Mouse (Mus musculus) testis, postnatal 14 days (tissue): Measurements from ENCODE around the gene Hmbs.
A peak's percentile ranks its signal among the peaks of the same experiment; 100 is the strongest.
"Not testable (repeated sequence)": the region's sequence is repeated elsewhere in the genome, so short reads cannot be mapped to it uniquely, and the experiment has no call there.

Experiments
- DNase-seq: peaks from one replicate; pipeline ENCODE4 v3.0.0; 2021; ENCODE audit warnings: low spot score

Hmbs gene

DNA sequence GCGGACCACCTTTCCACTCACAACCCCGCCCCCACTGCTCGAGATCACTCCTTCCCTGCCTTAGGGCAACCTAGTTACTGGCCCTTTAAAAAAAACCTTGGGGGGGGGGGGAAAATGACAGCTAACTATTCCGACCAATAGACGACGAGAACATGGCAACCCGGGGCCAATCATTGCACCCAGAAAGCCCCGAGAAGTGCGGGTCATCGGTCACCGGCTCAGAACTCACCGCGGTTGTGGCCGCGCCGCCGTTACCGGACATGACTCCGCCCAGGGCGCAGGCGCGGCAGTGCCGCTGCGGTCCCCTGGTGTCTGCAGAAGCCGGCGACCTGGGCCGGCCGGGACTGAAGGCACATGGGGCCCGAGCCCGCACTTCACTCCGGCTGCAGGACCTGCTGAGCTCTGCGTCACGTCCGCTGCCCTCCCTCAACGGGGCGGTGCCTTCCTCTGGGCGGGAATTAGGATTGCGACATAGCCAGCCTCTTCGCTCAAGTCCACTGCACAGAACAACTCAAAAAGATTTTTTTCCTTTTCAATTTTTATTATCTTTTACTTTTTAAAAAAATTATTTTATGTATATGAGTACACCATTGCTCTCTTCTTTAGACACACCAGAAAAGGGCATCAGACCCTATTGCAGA is at the start of gene Hmbs:
TSS of gene Hmbs (minus strand) at position 448 of the 641 bp plus-strand sequence.
- peak; percentile 89 for DNase-seq

GRCm38 (mm10) chr9:44391466-44391865 is 47.4 kb upstream of the Hmbs start:
- DNase-seq = no peak

- no peak for DNase-seq
These were observed 45.2 kb upstream of the Hmbs start for GRCm38 (mm10) chr9:44389273-44389672.

DNA sequence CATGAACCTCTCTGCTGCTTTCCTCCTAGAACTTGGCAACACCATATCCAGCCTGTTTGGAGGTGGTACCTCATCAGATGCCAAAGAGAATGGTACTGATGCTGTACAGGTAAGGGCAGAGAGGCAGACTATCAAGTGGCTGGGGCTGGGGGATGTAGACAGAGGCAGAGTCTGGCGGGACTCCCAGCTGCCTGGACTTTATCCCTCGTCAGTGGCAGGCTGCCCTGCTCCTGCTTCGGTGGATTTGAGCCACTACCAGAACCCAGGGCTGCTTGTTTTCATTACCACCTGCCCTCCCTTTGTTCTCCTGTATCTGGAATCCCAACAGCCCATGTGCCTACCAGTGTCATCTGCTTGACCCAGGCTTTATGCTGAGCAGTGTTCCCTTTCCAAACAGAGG is 43.2 kb upstream of the Hmbs start:
- DNase-seq = no peak

DNA sequence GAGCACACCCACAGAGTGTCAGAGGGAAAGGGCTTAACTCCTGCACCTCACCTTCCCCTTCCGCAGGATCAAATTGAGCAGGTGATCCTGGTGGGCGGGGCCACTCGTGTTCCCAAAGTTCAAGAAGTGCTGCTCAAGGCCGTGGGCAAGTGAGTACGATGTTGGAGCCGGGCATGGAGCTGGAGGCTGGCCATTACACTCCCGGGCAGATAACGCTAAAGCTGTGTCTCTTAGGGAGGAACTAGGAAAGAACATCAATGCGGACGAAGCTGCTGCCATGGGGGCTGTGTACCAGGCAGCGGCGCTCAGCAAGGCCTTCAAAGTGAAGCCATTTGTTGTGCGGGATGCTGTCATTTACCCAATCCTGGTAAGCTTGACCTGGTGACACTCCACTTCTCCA is 40.6 kb upstream of the Hmbs start:
- peak; percentile 66 for DNase-seq

- DNase-seq = no peak
These were observed 35.8 kb upstream of the Hmbs start for GRCm38 (mm10) chr9:44379862-44380261.

DNA sequence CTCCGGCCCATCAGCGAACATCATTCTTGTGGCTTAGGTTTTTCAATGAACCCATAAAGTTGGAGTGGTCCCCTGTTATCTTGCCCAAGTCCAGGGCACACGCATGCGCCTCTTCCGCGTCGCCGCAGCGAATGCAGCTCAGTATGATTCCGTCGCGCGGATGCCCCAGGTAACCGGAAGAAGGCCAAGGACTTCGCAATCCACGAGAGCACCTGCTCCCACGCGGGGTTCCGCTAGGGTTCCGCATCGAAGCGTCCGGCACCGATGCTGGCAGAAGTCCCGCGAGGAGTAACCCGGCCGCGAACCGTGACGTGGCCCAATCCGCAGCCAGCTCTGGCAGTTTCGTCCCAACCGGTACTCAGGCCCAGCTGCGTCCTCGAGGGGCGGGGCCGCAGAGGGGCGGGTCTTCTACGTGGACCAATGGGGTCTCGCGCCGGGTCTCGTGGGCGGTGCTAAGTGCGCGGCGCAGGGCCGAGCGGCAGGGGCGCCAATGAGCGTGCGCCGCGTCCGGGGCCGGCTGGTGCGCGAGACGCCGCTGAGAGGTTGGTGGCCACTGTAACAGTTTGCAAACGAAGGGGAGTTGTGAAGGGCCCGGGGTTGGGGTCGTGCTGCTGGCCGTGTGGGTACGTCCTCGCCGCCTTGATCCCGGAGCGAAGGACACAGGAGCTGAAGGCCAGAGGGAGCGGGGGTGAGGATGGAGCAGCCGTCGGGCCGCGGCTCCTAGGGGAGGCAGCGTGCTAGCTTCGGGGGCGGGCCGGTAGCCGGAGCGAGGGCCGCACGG is 35.2 kb upstream of the Hmbs start, which contains the start of gene Hyou1:
TSS of gene Hyou1 (plus strand) at position 437 of the 781 bp plus-strand sequence.
- DNase-seq = peak; percentile 98

DNA sequence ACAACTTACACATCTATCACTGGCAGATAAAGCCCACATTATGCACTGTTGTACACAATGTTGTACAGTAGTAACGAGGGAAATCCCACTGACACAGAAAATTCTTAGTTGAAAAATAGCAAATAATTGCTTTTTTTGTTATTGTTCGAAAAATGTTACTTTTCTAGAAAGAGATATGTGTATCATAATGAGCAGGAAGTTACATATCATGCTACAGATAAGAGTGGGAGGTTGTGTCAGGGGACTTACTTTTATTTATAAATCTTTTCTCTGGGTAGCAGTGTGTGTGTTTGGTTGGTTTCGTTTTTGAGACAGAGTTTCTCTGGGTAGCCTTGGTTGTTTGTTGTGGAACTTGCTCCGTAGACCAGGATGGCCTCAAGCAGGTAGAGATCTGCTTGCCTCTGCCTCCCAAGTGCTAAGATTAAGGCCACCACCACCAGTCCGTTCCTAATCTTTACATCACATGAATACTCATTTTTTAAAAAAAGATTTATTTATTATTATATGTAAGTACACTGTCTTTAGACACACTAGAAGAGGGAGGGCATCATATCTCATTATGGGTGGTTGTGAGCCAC is 34.2 kb upstream of the Hmbs start:
- no peak for DNase-seq

DNA sequence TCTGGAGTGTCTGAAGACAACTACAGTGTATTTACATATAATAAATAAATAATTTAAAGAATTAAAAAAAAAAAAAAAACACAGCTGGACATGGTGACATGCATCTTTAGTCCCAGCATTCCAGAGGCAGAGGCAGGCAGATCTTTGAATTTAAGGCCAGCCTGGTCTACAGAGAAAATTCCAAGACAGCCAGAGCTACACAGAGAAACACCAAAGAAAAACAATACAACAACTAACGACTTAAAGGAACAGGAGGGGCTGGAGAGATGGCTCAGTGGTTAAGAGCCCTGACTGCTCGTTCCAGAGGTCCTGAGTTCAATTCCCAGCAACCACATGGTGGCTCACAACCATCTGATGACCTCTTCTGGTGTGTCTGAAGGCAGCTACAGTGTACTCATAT is 33.3 kb upstream of the Hmbs start:
- not testable (repeated sequence) for DNase-seq

DNA sequence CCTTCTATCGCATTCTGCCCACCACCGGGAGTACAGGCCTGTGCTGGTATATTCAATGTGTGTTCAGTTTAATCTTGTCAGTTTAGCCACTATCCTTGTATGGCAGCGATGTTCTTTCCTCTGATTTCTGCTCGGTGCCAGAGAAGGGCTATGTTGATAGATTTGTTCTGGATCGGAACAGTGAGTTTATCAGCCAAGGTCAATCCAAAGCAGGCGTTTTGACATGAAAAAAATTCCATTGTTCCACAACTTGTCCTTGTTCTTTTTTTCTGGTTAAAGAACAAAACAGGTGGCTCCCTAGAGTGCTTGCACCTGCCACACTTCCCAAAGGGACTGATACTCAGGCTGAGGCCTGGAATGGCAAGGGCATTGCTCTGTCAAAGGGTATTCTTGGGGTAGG is 32.1 kb upstream of the Hmbs start:
- no peak for DNase-seq

- no peak for DNase-seq
These were observed 29.4 kb upstream of the Hmbs start for GRCm38 (mm10) chr9:44373386-44373785.

DNA sequence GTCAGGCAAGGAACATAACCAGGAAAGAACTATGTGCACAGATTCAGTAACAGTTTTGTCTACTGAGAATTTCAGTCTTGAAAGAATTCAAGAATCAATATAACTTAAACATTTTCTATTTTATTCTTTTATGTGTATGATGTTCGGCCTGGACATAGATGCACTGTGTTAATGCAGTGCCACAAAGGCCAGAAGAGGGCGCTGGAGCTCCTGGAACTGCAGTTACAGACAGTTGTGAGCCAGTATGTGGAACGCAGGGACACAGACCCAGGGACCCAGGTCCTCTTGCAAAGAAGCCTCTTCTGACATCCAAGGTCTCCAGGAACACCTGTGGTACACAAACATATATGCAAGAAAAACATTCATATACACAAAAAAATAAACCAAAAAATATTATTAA is 20.5 kb upstream of the Hmbs start:
- DNase-seq = no peak

GRCm38 (mm10) chr9:44361931-44362330 is 17.9 kb upstream of the Hmbs start:
- not testable (repeated sequence) for DNase-seq

DNA sequence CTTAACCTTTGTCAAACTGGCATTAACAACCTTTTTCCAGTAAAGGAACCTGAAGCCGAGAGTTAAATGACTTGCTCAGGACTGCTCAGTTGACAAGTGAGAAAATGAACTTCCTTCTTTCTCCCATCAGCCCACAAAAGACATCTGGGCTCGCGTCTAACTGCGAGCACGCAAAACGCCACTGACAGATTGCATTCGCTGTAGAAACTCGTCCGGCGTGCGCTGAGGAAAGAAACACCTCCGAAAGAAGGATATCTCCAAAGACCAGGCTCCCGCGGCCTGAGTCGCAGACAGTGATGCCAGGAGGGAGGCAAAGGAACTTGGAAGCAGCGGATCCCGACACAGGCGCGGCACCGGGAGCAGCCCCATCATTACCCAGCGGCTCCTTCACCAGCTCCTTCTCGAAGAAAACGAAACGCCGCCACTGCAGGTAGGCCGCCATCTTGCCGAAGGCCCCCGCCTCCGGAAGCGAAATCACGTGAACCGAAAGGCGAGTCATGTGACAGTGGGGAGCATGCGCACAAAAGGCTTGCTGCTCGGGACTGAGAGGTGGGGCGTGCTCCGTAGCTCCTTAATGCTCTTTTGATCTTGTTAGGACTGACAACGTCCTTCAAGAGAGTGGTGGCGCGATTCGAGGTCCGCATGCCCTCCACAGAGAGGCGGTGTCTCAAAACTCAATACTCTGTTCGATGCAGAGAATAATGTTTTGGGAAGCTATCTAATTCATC is 17.3 kb upstream of the Hmbs start, which contains the start of gene Vps11:
TSS of gene Vps11 (minus strand) at position 481 of the 728 bp plus-strand sequence.
- DNase-seq = peak; percentile 96

DNA sequence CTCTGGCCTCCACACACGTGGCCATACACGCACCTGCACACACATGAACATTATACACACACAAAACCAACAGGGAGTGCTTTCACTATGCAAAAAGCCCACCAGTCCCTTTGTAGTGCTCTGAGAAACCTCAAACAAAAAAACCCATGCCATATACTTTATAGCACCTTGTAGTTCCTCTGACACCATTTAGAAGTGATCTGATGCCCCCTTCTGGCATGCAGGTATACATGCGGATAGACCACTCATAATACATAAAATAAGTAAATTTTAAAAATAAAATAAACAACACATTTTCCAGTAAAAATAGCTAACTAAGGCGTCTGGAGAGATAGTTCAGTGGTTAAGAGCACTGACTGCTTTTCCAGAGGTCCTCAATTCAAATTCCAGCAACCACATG is 13.2 kb upstream of the Hmbs start:
- no peak for DNase-seq

- no peak for DNase-seq
These were observed 9.1 kb upstream of the Hmbs start for GRCm38 (mm10) chr9:44353142-44353541.

DNA sequence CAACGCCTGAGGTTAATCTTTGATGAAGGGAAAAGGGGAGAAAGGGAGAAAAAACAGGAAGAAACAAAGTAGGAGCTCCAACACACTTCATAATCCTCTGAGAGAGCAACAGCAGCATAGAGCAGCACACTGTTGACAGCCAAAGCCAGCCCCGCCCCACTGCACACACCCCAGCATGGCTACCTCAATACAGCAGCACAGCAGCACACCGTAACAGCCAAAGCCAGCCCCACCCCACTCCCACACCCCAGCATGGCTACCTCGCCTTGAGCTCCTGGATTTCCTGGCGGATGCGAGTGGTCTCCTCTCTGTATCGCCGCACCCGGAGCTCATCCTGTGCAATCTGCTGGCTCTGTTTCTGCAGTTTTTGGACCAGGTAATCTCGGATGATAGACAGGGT is 8.3 kb upstream of the Hmbs start:
- DNase-seq = no peak

DNA sequence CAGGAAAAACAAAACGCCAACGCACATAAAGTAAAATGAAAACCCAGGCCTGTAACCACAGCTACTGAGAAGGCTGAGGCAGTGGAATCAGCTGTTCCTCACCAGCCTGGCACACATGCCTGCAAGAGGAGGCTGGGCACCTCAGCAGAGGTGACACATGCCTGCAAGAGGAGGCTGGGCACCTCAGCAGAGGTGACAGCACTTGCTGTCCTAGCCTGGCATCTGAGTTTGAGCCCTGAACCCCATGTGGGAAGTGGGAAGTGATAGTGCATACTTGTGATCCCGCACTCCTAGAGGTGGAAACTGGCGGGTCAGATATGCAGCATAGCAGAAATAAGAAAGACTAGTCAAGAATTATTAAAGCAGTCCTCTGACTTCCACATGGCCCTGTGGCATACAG is 7.4 kb upstream of the Hmbs start:
- no peak for DNase-seq

DNA sequence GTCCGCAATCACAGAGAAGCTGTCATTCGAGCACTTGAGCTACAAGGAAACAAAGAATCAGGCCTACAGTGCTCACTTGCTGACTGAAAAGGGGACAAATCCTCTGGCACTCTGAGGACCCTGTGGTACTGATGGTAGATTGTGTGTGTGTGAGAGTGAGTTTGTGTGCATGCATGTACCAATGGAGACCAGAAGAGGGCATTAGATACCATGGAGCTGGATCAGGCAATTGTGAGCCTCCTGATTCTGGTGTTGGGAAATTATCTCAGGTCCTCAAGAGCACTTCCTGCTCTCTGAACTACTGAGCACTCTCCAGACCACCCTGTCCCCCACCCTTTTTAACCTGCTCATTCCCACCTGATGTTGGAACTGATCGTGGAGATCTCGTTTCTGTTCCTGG is 4.5 kb upstream of the Hmbs start:
- DNase-seq = no peak

DNA sequence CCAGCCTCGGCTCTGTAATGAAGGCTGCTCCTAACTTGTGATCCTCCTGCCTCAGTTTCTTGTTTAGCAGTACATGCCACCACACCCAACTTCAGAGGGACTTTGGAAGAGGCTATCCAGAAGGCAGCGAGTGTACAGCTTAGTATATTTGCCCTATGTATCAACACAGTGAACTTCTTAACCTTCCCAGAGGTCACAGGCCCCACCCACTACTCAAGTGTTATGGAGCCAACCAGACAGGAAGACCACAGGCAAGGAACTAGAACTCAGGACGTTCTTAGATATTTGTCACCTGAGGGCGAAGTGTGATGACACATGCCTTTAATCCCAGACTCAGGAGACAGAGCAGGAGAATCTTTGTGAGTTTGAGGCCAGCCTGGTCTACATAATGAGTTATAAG is 3.6 kb upstream of the Hmbs start:
- DNase-seq = no peak

DNA sequence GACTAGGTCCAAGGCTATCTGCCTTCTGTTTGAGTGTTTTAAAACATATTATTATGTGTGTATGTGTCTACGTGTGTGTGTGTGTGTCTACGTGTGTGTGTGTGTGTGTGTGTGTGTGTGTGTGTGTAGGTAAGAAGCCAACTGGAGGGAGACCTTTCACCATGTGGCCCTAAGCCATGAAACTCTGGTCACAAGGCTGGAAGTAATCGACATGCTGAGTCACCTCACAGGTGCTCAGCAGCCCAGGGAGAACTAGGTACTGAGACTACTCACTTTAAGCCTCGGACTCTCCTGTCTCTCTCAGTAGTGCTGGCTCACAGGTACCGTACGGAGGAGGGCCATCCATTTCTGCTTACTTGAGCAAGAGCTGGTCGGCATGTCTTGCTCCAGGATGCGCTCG is 3.1 kb upstream of the Hmbs start:
- no peak for DNase-seq
